Mouse (Mus musculus) skeletal muscle tissue, adult 2 months (tissue): ENCODE results near the gene Fyb.

Experiments used
- DNase-seq: peaks from one replicate; pipeline ENCODE4 v3.0.0-alpha.2; 2012; ENCODE audit warnings: low read depth, low spot score

The Fyb gene

DNA sequence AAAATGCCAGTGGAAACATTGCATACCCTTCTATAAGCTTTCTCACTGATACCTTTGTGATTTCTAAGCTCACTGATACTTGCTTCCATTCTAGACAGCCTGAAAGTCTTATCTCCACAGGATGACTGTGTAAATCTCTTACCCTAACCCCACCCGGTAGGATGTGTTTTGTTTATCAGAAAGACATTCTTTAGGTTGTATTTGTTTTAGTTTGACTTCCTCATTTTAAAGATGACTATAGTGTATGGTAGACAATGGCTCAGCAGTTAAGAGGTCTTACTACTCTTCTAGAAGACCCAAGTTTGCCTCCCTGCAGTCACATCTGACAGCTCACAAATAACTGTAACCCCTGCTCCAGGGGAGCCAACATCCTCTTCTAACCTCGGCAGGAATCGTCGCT, 130.4 kb downstream of the Fyb start:
- DNase-seq, result no peak

DNA sequence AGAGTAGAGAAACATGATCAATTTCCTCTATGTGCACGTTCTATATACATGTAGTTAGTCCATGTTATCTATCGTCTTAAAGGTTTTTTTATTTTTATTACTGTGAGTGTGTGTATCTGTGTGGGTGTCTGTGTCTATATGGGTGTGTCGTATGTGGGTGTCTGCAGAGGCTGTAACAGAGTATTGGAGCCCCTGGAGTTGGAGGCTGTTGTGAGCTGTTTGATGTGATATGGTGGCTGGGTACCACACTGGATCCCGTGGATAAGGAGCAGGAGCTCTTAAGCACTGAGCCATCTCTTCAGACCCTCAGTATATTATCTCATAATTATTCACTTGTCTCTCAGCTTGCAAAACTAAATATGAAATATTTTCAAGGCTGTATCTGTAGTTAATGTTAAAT, 135.4 kb downstream of the Fyb start:
- no peak for DNase-seq

DNA sequence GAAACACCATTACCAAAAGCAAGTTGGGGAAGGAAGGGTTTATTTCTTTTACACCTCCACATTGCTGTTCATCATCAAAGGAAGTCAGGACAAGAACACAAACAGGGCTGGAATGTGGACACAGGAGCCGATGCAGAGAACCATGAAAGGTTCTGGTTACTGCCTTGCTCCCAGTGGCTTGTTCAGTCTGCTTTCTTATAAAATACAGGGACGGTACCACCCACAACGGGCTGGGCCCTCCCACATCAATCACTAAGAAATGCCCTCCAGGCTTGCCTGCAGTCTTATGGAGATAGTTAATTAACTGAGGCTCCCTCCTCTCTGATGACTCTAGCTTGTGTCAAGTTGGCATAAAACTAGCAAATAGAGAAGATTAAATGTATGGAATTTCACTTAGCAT, 139.3 kb downstream of the Fyb start:
- DNase-seq, result no peak

DNA sequence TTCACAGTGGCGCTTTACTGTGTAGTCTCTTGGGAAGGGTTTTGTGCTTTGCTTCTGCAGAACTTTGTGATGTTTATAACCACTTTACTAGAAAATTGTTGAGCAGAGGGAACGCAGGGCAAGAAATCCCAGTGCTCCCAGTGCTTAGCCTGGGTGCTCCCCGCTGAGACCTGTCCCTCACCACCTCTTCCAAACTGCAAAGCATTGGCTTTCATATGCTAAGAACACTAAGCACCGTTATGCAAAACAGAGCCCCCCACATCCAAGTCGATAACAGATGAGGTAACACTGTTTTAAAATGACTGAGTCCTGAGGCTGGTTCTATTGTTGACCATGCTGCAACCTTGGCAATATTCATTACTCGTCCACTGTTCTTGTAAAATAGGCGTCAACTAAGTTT, 141.3 kb downstream of the Fyb start:
- DNase-seq, result no peak

DNA sequence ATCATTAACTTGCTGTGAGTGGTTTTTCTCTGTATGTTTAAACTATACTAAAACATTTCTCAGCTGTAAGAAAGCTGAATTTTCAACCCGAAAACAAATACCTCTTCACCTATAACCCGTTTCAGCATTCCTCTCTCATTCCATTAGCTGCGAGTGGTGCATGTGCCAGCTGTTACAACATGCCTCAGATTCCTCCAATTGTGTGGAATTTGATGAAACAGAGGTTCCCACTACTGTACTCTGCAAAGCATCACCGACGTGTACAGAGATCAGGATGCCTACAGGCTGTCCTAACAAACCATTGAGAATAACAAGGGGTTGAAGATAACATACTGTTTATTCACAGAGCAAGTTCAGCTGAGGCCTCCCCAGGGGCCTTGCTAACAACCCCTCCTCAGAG, 143.4 kb downstream of the Fyb start:
- no peak for DNase-seq

- no peak for DNase-seq
Measured at GRCm38 (mm10) chr15:6668793-6669437, 146.3 kb downstream of the Fyb start.

- no peak for DNase-seq
Measured at GRCm38 (mm10) chr15:6678479-6678878, 155.8 kb downstream of the Fyb start.

DNA sequence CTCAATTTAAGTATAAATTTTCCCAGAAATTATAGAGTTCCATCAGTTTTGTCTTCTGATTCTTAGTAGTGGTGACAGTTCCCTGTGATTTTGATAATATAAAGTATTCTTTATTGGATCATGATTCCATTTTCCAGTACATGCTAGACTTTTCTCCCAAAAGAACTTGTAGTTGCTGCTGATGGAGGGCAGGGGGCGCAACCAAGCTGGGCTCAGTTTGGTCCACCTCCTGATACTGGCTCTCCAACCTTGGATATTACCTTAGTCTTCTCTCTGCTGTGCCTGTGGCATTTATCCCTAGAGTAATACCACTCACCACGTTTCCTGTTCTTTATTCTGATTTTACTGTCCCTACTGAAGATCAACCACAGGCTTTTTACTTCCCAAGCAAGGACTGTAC, 179.5 kb downstream of the Fyb start:
- no peak for DNase-seq

- no peak for DNase-seq
Measured at GRCm38 (mm10) chr15:6705351-6705901, 182.8 kb downstream of the Fyb start.

DNA sequence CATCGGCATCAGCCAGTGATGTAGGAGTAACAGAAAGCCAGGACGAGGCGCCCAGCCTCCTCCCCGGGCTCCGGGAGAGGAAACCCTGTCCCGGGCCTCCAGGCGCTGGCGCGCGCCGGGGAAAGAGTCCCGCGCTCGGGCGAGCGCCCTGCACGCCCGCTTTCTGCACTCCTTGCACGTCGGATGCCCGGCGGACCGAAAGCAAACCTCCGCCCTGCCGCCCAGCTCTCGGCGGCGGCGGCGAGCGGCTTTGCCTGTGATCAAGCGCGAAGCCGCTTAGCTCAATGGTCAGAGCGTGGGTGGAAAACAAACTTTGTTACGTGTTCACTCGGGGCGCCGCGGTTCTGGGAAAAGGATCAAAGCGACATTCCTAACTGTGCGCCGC, 184.9 kb downstream of the Fyb start:
- DNase-seq, result no peak

GRCm38 (mm10) chr15:6707936-6708525, 185.4 kb downstream of the Fyb start, which contains the start of gene Rictor:
Gene Rictor, plus strand, starts transcription at chr15:6708379.
- peak; percentile 67 for DNase-seq

DNA sequence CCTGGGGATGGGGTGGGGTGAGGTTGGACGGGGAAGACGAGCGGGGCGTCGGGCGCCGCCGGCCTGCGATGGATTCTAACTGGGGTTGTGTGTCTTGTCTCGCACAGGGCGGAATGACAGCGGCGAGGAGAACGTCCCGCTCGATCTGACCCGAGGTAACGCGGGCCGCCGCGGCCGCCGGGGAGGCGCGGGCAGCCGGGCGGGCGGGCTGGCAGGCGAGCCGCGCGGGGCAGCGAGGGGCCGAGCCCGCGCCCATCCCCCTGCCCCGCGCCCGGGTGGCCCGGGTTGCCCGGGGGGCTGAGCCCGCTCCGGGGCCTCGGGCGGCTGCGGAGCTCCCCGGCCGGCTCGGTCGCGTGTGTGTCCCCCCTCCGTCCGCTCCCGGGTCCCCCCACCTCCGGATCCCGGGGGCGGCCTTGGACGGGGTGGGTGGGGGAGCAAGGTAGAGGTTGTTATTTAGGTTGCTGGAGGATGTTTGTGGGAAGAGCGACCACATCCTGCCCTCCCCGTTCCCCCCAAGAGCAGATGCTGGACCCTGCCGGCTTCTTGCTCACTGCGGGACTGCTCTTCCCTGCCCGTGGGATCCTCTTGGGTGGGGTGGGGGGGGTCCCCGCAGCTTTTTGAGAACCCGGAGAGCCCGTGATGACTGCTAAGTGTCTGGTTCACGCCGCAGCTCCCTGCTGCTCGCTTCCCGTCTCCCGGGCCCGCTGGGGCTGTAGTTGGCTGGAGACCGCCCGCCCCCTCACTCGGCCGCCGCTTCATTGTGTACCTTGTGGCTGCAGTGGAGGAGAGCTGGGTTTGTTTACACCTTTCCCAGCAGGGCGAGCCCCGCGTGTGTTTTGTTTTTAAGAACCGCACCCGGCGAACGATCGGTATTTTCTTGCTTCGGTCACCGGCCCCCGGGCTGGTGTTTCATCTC, 186.1 kb downstream of the Fyb start:
- no peak for DNase-seq

- no peak for DNase-seq
Measured at GRCm38 (mm10) chr15:6709618-6710017, 187.0 kb downstream of the Fyb start.

DNA sequence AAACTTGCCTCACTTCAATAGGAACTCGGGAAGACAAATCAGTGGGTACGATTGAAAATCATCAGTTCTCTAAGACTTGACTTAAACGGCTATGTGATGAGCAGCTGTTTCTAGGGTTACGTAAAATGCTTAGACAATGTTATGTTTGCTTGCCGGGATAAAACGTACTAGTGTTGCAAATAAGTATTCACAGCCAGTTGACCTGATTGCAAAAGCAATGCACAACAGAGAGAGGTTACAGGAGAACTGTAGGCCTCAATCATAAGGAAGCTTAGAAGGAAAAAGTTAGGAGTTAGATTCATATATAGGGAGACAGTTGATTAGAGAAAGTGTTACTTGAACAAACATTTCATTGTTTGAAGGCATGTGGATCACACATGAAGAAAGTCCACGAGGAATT, 187.7 kb downstream of the Fyb start:
- no peak for DNase-seq

DNA sequence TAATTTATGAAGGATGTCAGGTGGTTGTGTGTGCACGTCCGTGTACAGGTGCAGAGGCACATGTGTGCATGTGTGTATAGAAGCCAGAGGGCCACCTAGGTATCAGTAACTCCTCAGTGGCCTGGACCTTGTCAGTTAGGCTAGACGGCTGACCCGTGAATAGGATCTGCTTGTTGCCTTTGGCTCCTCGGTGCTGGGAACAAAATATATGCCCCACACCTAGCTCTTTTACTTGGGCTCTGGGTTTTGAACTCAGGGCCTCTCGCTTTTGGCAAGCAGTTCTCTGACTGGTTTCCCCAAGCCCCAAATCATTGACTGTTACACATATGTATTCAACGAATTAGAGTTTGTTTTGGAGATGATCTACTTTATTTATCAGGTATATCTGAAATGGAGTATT, 188.6 kb downstream of the Fyb start:
- DNase-seq, result no peak
